Mouse (Mus musculus): ENCODE measurements around the gene Nme4.

Gene Nme4

DNA sequence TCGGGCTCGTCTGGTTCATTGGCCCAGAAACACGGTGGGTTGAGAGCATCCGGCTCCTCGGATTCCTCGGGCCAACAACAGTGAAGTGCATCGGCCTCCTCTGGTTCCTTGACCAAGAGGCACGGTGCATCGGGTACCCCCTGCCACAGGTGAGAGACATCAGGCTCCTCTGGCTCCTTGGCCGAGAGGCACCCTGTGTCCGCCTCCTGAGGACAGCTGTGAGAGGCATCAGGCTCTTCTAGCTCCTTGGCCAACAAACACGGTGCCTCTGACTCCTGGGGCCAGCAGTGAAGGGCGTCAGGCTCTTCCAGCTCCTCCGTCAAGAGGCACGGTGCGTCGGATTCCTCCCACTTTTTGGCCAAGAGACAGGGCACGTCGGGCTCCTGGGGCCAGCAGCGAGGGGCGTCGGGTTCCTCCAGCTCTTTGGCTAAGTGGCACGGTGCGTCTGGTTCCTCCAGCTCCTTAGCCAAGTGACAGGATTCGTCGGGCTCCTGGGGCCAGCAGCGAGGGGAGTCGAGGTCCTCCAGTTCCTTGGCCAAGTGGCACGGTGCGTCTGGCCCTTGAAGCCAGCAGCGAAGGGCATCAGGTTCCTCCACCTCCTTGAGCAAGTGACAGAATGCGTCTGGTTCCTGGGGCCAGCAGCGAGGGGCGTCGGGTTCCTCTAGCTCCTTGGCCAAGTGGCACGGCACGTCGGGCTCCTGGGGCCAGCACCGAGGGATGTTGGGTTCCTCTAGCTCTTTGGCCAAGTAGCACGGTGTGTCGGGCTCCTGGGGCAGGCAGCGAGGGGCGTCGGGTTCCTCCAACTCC lies 27.2 kb downstream of the Nme4 start:
- DNase-seq (ENCODE audit: low read depth, low spot score) = no peak

DNA sequence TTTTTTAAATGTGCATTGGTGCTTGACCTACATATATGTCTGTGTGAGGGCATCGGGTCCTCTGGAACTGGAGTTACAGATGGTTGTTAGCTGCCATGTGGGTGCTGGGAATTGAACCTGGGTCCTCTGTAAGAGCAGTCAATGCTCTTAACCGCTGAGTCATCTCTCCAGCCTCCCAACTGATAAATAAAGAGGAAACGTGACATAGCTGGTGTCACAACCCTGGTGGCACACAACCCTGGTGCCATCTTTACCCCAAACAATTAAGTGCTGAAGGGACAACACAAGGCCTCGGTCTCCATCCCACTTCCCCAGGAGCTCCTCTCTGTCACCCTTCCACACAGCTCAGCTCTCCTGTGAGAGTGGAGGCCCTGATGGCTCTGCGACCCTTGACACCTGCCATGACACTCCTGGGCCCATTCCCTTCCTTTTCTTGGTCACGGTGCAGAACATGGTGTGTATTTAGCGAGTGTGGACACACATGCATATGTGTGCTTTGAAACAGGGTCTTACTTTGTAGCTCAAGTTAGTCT lies 28.8 kb downstream of the Nme4 start:
- no peak for DNase-seq (ENCODE audit: low read depth, low spot score)

DNA sequence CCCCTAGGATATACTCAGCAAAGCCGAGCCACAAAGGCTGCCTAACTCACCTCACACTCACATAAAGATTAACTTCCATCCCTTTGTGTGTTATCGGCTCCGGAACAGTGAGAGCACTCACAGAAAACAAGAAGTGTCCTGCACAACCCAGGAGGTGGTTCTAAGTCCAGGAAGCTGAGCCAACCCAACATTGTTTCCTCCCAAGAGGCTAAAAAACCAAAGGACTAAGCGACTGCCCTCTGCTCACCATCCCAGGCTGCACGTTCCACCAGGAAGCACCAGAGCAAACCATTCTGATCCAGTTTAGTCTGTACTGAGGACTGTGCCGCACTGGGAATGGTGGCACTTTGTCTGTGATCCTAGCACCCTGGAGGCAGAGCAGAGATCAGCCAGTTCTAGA lies 30.5 kb downstream of the Nme4 start:
- no peak for DNase-seq (ENCODE audit: low read depth, low spot score)

DNA sequence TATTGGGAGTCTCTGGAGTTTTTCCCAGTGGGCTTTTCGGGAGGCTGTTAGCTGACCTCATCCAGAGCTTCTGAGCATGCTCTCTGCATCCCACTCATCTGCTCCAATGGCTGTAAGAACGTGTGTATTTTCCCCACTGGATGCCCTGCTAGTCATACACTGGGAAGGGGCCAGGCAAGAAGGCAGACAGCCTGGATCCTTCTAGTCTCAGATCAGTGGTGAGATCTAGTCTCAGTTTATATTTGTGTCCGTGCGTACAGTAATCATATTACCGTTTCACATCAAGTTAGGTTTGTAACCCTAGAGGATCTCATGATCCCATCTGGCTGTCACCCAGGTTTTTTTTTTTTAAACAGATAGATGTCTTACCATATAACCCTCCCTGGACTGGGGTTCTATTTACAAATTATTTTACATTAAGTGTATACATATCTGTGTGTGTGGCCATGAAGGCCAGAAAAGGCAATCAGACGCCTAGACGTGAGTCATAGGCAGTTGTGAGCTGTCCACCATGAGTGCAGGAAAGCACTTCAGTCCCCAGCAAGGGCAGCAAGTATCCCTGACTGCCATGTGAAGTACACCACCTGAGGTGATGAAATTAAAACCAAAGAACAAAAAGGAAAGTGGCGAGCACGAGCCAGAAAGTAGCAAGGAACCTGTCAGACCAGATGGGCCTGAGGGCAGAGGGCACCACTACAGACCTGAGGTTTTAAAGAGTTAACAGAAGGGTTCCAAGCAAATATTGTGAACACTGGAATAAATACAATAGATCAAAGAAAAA lies 37.4 kb downstream of the Nme4 start:
- DNase-seq (ENCODE audit: low read depth, low spot score) = no peak

DNA sequence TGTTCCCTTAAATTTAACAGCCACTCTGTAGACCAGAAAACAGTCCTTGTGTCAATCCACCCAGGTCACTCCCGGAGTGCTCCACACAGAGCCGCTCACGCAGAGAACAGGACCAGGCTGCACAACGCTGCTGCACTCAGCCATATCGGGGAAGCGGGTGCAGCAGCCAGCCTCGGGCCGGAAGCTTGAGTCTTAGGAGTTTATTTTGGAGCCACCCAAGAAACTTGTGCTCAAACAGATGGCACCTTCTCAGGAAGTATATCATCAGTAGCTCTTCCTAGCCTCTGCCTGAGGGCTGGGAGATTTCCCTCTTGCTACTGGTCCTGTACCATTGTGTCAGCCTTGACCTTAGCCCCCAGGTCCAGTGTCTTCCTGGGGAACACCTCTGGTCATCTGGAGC lies 38.1 kb downstream of the Nme4 start:
- no peak for DNase-seq (ENCODE audit: low read depth, low spot score)

DNA sequence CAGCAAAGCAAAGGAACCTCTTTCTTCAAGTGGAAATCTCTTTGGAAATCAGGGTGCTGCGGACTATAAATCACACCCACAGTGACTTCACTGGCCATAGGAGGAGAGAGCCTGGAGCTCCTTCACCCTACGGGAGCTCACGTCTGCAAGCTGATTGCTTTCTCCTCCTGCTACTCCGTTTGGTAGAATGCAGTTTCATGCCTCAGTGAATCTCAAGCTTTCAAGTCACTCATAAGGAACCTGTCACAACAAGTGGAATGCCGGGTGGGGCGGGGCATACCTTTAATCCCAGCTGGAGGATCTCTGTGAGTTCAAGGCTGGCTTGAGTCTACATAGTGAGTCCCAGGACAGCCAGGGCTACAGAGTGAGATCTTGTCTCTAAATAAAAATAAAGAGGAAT lies 40.2 kb downstream of the Nme4 start:
- no peak for DNase-seq (ENCODE audit: low read depth, low spot score)

DNA sequence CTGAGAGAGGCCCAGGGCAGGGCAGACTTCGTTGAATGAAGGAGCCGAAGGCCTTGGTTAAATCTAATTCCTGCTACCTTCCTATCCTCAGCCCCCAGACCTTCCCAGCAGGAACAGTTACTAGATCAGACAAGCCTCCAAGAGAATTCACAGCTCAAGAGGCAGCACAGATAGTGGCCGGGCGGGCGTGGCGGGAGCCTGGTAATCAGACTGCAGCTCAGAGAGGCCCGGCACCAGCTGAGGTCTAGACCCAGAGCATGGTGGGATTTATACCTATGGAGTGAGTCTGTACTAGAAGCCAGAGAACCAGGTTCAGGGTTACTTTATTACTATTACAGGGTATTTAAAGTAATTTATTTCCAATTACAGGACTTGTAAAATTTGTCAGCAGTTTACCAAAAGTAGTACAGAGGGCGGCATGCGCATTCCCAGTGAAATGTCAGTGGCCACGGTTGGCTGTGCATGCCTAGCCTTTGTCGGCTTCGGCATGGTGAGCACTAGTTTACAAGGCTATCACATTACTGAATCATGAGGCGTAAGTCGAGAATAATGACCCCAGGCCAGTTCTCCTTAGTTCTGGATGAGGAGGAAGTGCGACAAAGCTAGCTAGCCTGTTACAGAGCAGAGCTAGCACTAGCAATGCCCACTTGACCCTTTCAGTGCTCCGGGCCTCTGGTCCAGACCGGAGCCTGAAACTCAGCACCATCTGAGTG lies 41.1 kb downstream of the Nme4 start:
- DNase-seq (ENCODE audit: low read depth, low spot score) = no peak

DNA sequence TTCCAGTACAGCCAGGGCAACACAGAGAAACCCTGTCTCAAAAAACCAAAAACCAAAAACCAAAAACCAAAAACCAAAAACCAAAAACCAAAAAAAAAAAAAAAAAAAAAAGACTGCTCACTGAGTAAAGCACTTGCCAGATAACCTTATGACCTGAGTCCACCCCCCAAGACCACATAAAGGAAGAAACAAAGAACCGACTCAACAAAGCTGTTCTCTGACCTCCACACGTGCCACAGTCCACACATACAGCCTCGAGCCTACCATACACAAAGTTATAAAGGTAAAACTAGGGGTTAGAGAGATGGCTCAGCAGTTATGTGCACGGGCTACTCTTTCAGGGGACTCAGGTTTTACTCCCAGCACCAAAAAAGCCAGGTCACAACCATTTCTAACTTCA lies 42.7 kb downstream of the Nme4 start:
- no peak for DNase-seq (ENCODE audit: low read depth, low spot score)

DNA sequence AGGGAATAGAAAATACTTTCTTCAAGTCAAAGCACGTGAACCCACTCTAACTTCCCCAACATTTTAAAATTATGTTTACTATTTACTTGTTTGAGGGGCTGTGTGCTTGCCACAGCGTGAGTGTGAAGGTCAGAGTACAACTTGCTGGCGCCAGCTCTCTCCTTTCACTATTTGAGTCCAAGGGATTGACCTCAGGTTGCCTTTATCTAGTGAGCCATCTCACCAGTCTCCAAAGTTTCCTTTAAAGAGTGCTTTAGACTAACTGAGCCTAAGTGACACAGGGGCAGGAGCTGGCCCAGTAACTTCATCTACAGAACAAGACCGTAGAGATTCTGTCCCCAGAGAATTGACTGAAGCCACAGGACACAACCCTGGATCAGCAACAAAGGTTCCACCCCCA lies 43.3 kb downstream of the Nme4 start:
- DNase-seq (ENCODE audit: low read depth, low spot score) = no peak

DNA sequence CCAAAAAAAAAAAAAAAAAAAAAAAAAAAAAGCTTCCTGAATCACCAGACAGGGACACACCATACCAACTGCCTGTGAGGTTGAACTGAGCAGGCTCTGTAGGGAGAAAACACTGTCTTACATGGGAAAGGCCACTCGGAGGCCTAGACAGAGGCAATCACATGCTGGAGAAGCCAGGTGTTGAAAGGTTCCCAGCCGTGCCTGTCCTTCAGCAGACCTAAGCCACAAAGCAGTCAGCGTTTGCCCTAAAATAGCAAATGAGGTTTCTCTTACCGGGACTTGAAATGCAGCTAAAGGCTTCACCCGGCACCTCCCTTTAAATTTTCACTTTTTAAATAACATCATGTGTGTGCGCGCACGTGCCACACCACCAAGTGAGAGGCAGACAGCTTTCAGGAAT lies 47.3 kb downstream of the Nme4 start:
- DNase-seq (ENCODE audit: low read depth, low spot score) = no peak

DNA sequence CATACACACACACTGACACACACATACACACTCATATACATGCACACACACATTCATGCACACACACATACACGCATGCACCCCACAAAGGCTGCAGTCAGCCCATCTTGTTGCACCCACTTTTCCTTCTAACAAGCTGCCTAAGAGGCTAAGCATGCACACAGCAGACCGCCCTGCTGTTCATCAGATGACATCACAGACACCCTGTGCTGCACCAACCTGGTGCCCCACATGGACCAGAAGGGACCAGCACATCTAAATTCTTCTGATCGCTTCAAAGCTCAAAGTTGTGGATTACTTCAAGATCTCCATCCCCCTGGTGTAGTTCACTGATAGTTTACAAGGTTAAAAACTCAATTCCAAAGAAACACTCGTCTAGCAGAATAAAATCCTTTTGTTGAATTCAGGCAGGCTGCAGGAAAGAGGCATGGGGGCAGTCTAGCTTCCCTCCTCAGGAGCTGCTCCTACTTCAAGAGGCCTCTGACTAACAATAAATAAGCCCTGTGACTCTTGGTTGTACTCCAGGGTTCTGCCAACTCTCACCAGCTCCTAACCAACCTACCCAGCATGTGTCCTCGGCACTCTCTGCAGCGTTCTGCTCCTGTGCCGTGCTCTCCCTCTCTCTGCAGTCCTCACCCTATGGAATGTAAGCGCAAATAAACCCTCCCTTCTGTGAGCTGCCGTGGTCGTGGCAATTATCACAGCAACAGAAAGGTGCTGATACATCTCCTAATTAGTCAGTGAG lies 49.0 kb downstream of the Nme4 start:
- DNase-seq (ENCODE audit: low read depth, low spot score) = no peak

DNA sequence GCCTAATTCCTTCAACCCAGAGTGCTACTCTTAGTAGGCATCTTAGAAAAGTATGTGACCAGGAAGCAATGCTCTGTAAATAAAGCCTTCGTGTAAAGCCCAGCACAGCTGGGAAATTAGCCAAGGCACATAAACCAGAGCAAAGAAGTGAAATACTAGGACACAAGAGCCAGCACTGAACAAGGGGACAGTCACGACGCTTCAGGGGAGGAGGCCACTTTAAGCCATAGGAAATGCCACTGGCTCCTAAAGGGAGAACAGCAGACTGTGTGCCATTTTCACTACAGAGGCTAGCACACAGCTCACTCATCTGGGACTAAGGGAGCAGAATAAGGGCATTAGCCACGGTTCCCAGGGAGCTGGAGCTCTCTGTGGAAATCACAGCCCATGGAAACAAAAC lies 50.1 kb downstream of the Nme4 start:
- DNase-seq (ENCODE audit: low read depth, low spot score) = no peak

DNA sequence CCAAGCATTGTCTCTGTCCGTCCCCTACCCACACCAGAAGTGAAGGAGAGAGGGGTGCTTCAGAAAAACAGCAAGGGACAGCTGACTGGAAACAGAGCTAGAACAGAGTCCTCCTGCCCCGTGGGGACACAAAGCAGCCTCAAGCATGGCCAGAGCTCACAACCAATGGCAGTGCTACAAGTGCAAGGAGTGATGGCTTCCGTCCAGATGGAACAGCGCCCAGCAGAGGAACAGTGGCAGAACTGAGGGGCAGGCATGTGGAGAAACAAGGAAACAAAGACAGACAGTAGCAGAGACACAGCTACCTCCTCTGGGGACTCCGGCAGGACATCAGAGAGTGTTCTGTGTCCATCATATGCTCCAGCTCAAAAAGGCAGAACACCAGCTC lies 52.2 kb downstream of the Nme4 start:
- DNase-seq (ENCODE audit: low read depth, low spot score) = no peak

DNA sequence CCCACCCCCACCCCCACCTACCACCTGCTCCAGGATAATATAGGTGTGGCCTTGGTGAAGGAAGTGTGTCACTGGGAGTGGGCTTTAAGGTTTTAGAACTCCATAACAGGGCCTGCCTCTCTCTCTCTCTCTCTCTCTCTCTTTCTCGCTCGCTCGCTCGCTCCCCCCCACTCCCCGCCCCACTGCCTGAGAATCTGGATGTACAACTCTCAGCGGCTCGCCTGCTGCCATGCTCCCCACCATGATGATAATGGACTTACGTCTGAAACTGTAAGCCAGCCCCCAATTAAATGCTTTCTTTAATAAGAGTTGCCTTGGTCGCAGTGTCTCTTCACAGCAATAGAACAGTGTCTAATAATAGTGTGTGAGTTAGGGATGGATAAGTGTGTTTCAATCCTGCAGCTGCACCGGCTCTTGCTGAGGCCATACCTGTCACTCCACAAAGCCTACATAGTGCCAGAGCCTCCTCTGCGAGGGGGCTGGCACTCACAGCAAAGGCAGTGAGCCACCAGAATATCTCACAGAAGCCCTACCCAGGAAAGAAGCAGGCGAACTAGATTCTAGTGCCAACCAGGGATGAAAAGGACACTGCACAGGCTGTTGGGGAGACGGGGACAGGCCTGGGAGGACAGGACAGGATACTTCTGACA lies 52.7 kb downstream of the Nme4 start:
- DNase-seq (ENCODE audit: low read depth, low spot score) = no peak

Measured in 3T3-L1 (cell line).